Mouse (Mus musculus) CH12.LX (cell line): Measurements from ENCODE around the gene Cluap1. TPM values are rescaled to one million over a fixed set of nuclear protein-coding genes. Genes with fewer than 3 reads are reported as not detected.

Experiments
- DNase-seq: peaks from one replicate; pipeline ENCODE4 v3.0.0-alpha.2; 2013; ENCODE audit errors: extremely low read depth
- H3K27ac ChIP-seq: 2 replicates; pipeline ENCODE4 v1.5.1; 2012; ENCODE audit warnings: low read depth, mild to moderate bottlenecking, control low read depth, moderate library complexity; ENCODE audit not compliant: insufficient read depth
- H3K27me3 ChIP-seq: replicated peaks from 2 replicates; pipeline ENCODE3; 2012; ENCODE audit warnings: inconsistent platforms
- H3K36me3 ChIP-seq, 2 experiments: replicated peaks in 1 of 2; 2 replicates each; pipeline versions ENCODE3 to v1.6.1; 2012; ENCODE audit warnings: inconsistent platforms in 1 of 2, low read length in 1 of 2, mild to moderate bottlenecking in 1 of 2, mixed read lengths in 1 of 2, moderate library complexity in 1 of 2; ENCODE audit not compliant: control insufficient read depth in 1 of 2, insufficient read depth in 1 of 2
- H3K4me1 ChIP-seq, 2 experiments: 2 replicates each; pipeline ENCODE4 v1.6.1; 2012; ENCODE audit warnings: inconsistent platforms in 1 of 2, moderate library complexity in 1 of 2; ENCODE audit not compliant: insufficient read depth in 2 of 2, control insufficient read depth in 1 of 2
- H3K4me2 ChIP-seq: 2 replicates; pipeline ENCODE4 v1.6.1; 2012; ENCODE audit warnings: low read depth, mild to moderate bottlenecking, control low read depth; ENCODE audit not compliant: poor library complexity, insufficient read depth, severe bottlenecking
- H3K4me3 ChIP-seq, 3 experiments: fragments of 150-350 bp in 1 of 3; sonication (generic) in 1 of 3; replicated peaks in 1 of 3; 2 replicates each; pipeline versions ENCODE3 to v1.5.1; 2011 to 2012; ENCODE audit warnings: low read depth in 2 of 3, low read length in 2 of 3, mild to moderate bottlenecking in 2 of 3, moderate library complexity in 2 of 3, control low read depth in 1 of 3, improper control_type of control experiment in 1 of 3, inconsistent platforms in 1 of 3, mixed read lengths in 1 of 3; ENCODE audit not compliant: poor library complexity in 1 of 3
- H3K79me2 ChIP-seq: replicated peaks from 2 replicates; pipeline ENCODE4 v1.6.1; 2012; ENCODE audit warnings: mild to moderate bottlenecking, moderate library complexity; ENCODE audit not compliant: control insufficient read depth, poor library complexity, insufficient read depth, severe bottlenecking; ENCODE audit errors: extremely low read depth
- H3K9ac ChIP-seq: 2 replicates; pipeline ENCODE4 v1.6.1; 2012; ENCODE audit warnings: low read depth, mild to moderate bottlenecking, control low read depth, moderate library complexity; ENCODE audit not compliant: insufficient read depth
- H3K9me3 ChIP-seq: replicated peaks from 2 replicates; pipeline ENCODE3; 2012; ENCODE audit warnings: low read length, inconsistent platforms, mixed read lengths
- BHLHE40 ChIP-seq: IDR thresholded peaks from 2 replicates; pipeline ENCODE4 v1.6.1; 2011; ENCODE audit warnings: mild to moderate bottlenecking, low read depth, low read length, improper control_type of control experiment
- E2F4 ChIP-seq: IDR thresholded peaks from 2 replicates; pipeline ENCODE4 v1.6.1; 2011; ENCODE audit warnings: low read depth, low read length, improper control_type of control experiment; ENCODE audit not compliant: insufficient replicate concordance
- ELF1 ChIP-seq: IDR thresholded peaks from 2 replicates; pipeline ENCODE4 v1.6.1; 2014; ENCODE audit warnings: low read depth, mild to moderate bottlenecking, inconsistent platforms, low read length, improper control_type of control experiment
- IRF4 ChIP-seq: IDR thresholded peaks from 2 replicates; pipeline ENCODE4 v1.6.1; 2014; ENCODE audit warnings: low read depth, mild to moderate bottlenecking, inconsistent platforms, low read length, improper control_type of control experiment
- JUN ChIP-seq: IDR thresholded peaks from 2 replicates; pipeline ENCODE4 v1.6.1; 2011; ENCODE audit warnings: low read depth, mild to moderate bottlenecking, low read length, improper control_type of control experiment, moderate library complexity; ENCODE audit not compliant: insufficient read depth
- JUND ChIP-seq: conservative IDR thresholded peaks from 2 replicates; pipeline ENCODE4 v1.6.1; 2011; ENCODE audit warnings: low read depth, low read length, improper control_type of control experiment
- MAFK ChIP-seq: IDR thresholded peaks from 2 replicates; pipeline ENCODE4 v1.6.1; 2011; ENCODE audit warnings: low read length, improper control_type of control experiment; ENCODE audit not compliant: insufficient replicate concordance
- MAZ ChIP-seq: IDR thresholded peaks from 2 replicates; pipeline ENCODE4 v1.6.1; 2012; ENCODE audit warnings: low read depth, mild to moderate bottlenecking, inconsistent platforms, low read length, improper control_type of control experiment, moderate library complexity
- MEF2A ChIP-seq: IDR thresholded peaks from 2 replicates; pipeline ENCODE4 v1.6.1; 2014; ENCODE audit warnings: low read depth, mild to moderate bottlenecking, inconsistent platforms, low read length, improper control_type of control experiment, borderline replicate concordance
- MXI1 ChIP-seq: IDR thresholded peaks from 2 replicates; pipeline ENCODE4 v1.6.1; 2011; ENCODE audit warnings: mild to moderate bottlenecking, low read depth, low read length, improper control_type of control experiment
- MYC ChIP-seq: IDR thresholded peaks from 2 replicates; pipeline ENCODE4 v1.6.1; 2011; ENCODE audit warnings: low read depth, mild to moderate bottlenecking, improper control_type of control experiment, low read length
- NRF1 ChIP-seq: IDR thresholded peaks from 2 replicates; pipeline ENCODE4 v1.6.1; 2014; ENCODE audit warnings: low read depth, mild to moderate bottlenecking, inconsistent platforms, low read length, improper control_type of control experiment, moderate library complexity
- PAX5 ChIP-seq: IDR thresholded peaks from 2 replicates; pipeline ENCODE4 v1.6.1; 2012; ENCODE audit warnings: low read length, inconsistent platforms, mixed read lengths
- POLR2A ChIP-seq: IDR thresholded peaks from 2 replicates; pipeline ENCODE4 v1.6.1; 2011; ENCODE audit warnings: low read depth, mild to moderate bottlenecking, improper control_type of control experiment, low read length
- POLR2AphosphoS2 ChIP-seq: IDR thresholded peaks from 2 replicates; pipeline ENCODE4 v1.6.1; 2011; ENCODE audit warnings: low read depth, low read length, improper control_type of control experiment
- RAD21 ChIP-seq: IDR thresholded peaks from 2 replicates; pipeline ENCODE4 v1.6.1; 2011; ENCODE audit warnings: low read depth, mild to moderate bottlenecking, low read length, improper control_type of control experiment, moderate library complexity
- RCOR1 ChIP-seq: conservative IDR thresholded peaks from 2 replicates; pipeline ENCODE4 v1.6.1; 2012; ENCODE audit warnings: low read depth, mild to moderate bottlenecking, inconsistent platforms, low read length, improper control_type of control experiment
- SMC3 ChIP-seq: IDR thresholded peaks from 2 replicates; pipeline ENCODE4 v1.6.1; 2011; ENCODE audit warnings: low read depth, low read length, improper control_type of control experiment
- TCF12 ChIP-seq: IDR thresholded peaks from 2 replicates; pipeline ENCODE4 v1.6.1; 2014; ENCODE audit warnings: low read depth, mild to moderate bottlenecking, inconsistent platforms, low read length, improper control_type of control experiment
- ZMIZ1 ChIP-seq: IDR thresholded peaks from 2 replicates; pipeline ENCODE4 v1.6.1; 2012; ENCODE audit warnings: low read depth, mild to moderate bottlenecking, inconsistent platforms, low read length, improper control_type of control experiment
- dilution Hi-C: fragments of 300-500 bp; cut with MboI; formaldehyde crosslinking; loops from 2 replicates; pipeline ENCODE4 v1.14.3; 2020; ENCODE audit warnings: low sequenced_read_pairs; ENCODE audit not compliant: extremely low pct_unique_long_range_greater_than_20kb, extremely low pct_ligation_motif_present
- in situ Hi-C: fragments of 300-500 bp; cut with MboI; formaldehyde crosslinking; loops from 3 replicates; pipeline ENCODE4 v1.14.3; 2019; ENCODE audit warnings: low sequenced_read_pairs, low pct_ligation_motif_present, low pct_unique_long_range_greater_than_20kb, mixed read lengths
- polyA plus RNA-seq: library from polyadenylated mRNA; unstranded; fragments of >175 nt; gene quantifications from 2 replicates; pipeline ENCODE4 v1.2.1, GENCODE M21; 2012; ENCODE audit warnings: low read depth; ENCODE audit not compliant: insufficient read length
- total RNA-seq, 2 experiments: library from RNA; depleted of rRNA; stranded (reverse); fragments of 300-350 nt in 1 of 2; fragments of >200 nt in 1 of 2; gene quantifications; 2 replicates each; pipeline ENCODE4 v1.2.3; 2012 to 2014

Gene Cluap1
- total and polyA plus RNA-seq, 3 experiments, result 33.7 to 47.0 (median 46.5) TPM

- Histone ChIP-seq H3K36me3 (no peaks in the 10 kb centered on the region), H3K27ac (no peak overlapping the region), H3K4me3 (no peak overlapping the region), H3K9me3 (no peaks in the 10 kb centered on the region), H3K4me2 (no peak overlapping the region), H3K9ac (no peak overlapping the region), H3K27me3 (no peaks in the 10 kb centered on the region), H3K79me2 (no peaks in the 10 kb centered on the region), H3K4me1 (peaks cover 0 to 5% of the 10 kb centered on the region in 2 experiments; a peak in 2 of 4 replicates)
- TF ChIP-seq SMC3 (no peak), TCF12 (no peak), POLR2AphosphoS2 (no peak), RCOR1 (no peak), MAZ (no peak), BHLHE40 (peak; percentile 40; the same call in 1 of the 2 replicates), ELF1 (no peak), MAFK (no peak)
- no peak for DNase-seq
- dilution Hi-C loops, result no loop called here
- in situ Hi-C loops, result no loop called here
These were observed 47.8 kb downstream of the Cluap1 start for GRCm38 (mm10) chr16:3956369-3956768.

- in situ Hi-C loops, result no loop called here
- dilution Hi-C loops, result no loop called here
- no peak for TF ChIP-seq NRF1
- TF ChIP-seq, all 38 proteins: peak for 0
- Histone ChIP-seq H3K79me2 (no peaks in the 10 kb centered on the region), H3K36me3 (no peaks in the 10 kb centered on the region), H3K4me3 (no peak overlapping the region), H3K27ac (no peak overlapping the region), H3K4me2 (no peak overlapping the region), H3K9ac (no peak overlapping the region), H3K4me1 (peaks cover 0 to 3% of the 10 kb centered on the region in 2 experiments; a peak in 1 of 4 replicates), H3K9me3 (no peaks in the 10 kb centered on the region), H3K27me3 (peaks cover 2% of the 10 kb centered on the region)
- no peak for DNase-seq
These were observed 50.7 kb downstream of the Cluap1 start for GRCm38 (mm10) chr16:3959261-3959660.

GRCm38 (mm10) chr16:3964990-3965389 lies 56.4 kb downstream of the Cluap1 start:
- no peak for DNase-seq
- Histone ChIP-seq H3K9ac (no peak overlapping the region), H3K9me3 (no peaks in the 10 kb centered on the region), H3K4me3 (no peak overlapping the region), H3K27me3 (peaks cover 2% of the 10 kb centered on the region), H3K4me2 (no peak overlapping the region), H3K27ac (no peak overlapping the region), H3K36me3 (no peaks in the 10 kb centered on the region), H3K79me2 (no peaks in the 10 kb centered on the region), H3K4me1 (0 out of 4 replicates have a peak, but pooled peaks cover 0 to 2% of the 10 kb centered on the region in 2 experiments)
- TF ChIP-seq RAD21 (no peak), MYC (no peak), JUND (no peak), MEF2A (no peak), PAX5 (no peak), MAZ (no peak), E2F4 (no peak), POLR2A (no peak), IRF4 (no peak), ZMIZ1 (no peak), MXI1 (no peak), JUN (no peak), MAFK (no peak), RCOR1 (no peak)
- dilution Hi-C loops, result no loop called here
- in situ Hi-C loops, result no loop called here
